Mouse (Mus musculus) central nervous system, embryonic 11.5 days (tissue): ENCODE results near the gene Espnl. TPM values are rescaled to one million over a fixed set of nuclear protein-coding genes. Genes with fewer than 3 reads are reported as not detected.

Experiments used
- polyA plus RNA-seq: library from polyadenylated mRNA; depleted of rRNA; stranded (reverse); fragments of >200 nt; gene quantifications from 2 replicates; pipeline ENCODE4 v1.2.3, GENCODE M21; 2012; rRNA removed

The Espnl gene
- polyA plus RNA-seq: 0.10 and 0.12 TPM in 2 replicates

DNA sequence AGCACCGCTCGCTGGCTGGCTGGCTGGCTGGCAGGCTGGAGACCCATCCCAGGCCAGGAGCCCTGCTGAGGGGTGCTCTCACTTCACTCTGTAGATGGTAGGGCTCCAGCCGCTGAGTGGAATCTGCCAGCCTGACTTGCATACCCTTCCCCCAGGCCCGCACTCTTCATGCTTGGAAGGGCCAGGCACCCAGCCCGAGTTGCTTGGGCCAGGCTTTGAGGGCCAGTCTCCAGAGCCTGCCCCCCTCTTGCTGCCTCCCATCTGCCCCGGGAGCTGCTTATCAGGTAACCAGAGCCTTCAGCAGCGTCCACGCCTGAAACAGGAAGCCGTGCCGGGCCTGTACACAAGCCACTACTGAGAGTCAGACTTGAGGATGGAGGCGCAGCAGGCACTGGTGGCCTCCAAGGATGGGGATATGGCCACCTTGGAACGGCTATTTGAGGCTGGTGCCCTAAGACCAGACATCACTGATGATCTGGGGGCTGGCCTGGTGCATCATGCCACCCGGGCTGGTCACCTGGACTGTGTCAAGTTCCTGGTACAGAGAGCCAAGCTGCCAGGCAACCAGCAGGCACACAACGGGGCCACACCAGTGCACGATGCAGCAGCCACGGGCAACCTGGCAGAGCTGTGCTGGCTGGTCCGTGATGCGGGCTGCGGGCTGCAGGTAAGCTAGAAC, at the start of gene Espnl:
TSS of gene Espnl (plus strand) at position 316 of the 679 bp plus-strand sequence.

DNA sequence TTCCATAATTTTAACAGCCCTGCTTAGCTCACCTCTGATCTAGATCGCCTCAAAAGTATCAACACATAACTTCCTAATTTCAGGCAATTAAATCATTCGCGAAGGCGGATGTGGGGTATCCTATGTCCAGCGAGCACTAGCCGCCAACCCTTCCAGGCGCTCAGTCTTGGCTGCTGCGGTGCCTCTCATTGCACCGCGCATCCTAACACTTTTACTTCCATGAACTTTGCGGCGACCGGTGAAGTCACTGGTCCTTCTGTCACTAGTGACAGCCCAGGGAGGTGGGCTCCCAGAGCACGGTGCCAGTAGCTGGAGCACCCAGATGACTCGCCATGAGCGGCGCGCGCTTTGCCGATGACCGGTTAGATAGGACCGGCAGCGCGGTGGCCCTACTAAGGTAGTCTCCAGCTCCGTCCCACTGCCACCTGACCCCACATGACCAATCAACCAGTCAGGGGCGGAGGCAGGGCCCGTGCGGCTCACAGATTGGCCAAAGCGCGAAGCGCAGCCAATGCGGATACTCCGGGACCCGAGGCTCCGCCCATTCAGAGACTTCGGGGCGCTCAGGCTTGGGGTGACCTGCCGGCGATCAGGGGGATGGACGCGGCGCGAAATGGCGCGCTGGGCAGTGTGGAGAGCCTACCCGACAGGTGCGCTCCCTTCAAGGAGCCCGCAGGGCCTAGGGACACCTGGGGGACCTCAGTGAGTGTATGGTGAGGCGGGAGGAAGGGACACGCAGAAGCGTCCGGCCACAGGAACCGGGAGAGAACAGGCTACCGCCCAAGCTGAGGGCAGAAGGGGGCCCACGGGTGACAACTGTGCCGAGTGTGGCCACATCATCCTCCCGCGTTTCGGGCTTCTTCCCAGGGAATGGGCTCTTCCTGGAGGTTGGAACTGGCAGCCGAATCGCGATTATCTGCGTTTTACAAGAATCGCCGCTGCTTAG, 23.8 kb upstream of the Espnl start, which contains the start of gene Scly:
TSS of gene Scly (plus strand) at position 540 of the 946 bp plus-strand sequence.

DNA sequence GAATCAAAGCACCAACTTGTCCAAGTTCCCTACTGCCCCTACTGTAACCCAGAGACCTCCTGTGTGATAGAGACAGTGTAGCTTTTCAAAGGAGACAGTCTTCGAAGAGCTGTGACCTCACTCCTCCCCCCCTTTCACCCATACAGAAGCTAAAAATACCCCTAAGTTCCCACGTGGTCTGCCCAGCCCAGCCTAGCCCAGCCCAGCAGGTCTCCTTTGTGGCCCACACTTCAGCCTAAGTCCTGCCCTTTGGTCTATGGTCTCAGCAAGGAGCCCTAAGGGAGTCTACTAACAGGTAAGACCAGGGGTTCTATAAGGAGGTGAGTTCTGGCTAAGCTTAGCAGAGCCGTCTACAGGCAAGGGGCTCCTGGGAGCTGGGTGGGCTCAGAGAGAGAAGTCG, 29.0 kb downstream of the Espnl start, which contains the start of gene Klhl30:
TSS of gene Klhl30 (plus strand) at position 176 of the 400 bp plus-strand sequence.

GRCm38 (mm10) chr1:91366215-91367108, 44.6 kb downstream of the Espnl start, which contains the start of gene Erfe:
Erfe (plus strand) TSS chr1:91366430.

Other genes with a start within 250 kb of the Espnl start
- gene Rbm44, start 177.0 kb upstream of the Espnl start, polyA plus RNA-seq: 0.43 and 0.78 TPM in 2 replicates
- gene Ramp1, start 142.3 kb upstream of the Espnl start, polyA plus RNA-seq: 0.56 and 1.3 TPM in 2 replicates
- 61.8 and 64.3 TPM in 2 replicates for gene Ube2f, start 71.8 kb upstream of the Espnl start, polyA plus RNA-seq
- gene Scly, start 23.7 kb upstream of the Espnl start, polyA plus RNA-seq: 13.1 and 13.7 TPM in 2 replicates
- gene Klhl30, start 28.9 kb downstream of the Espnl start, polyA plus RNA-seq: 0.54 and 1.5 TPM in 2 replicates
- gene Erfe, start 44.4 kb downstream of the Espnl start, polyA plus RNA-seq: 0.65 and 0.92 TPM in 2 replicates
- 157 and 224 TPM in 2 replicates for gene Ilkap, start 76.7 kb downstream of the Espnl start, polyA plus RNA-seq
- gene Hes6, start 92.0 kb downstream of the Espnl start, polyA plus RNA-seq: 157 and 243 TPM in 2 replicates
- gene Per2, start 137.2 kb downstream of the Espnl start, polyA plus RNA-seq: 3.4 and 3.8 TPM in 2 replicates
- 20.6 and 29.5 TPM in 2 replicates for gene Traf3ip1, start 172.6 kb downstream of the Espnl start, polyA plus RNA-seq
- gene Asb1, start 218.5 kb downstream of the Espnl start, polyA plus RNA-seq: 11.9 TPM in 2 replicates